ENCODE assay signal across 11 mouse cellular contexts in genomic region chr1:166255091-166255490, GRCm38 (mm10). TPM values are rescaled to one million over a fixed set of nuclear protein-coding genes. Genes with fewer than 3 reads are reported as not detected.
DNase-seq lines count a peak whose midpoint lies in the region; ATAC-seq and TF ChIP-seq lines count a peak whose summit lies in the region.
"Had no signal": no experiment of that assay in that cellular context is flagged by ENCODE, and none has a peak within 500 bp of the region (broad histone marks: within the 10 kb centered on the region; RNA-seq: fewer than 3 reads in every experiment).

No protein-coding gene starts in this region.

- DNase-seq in kidney, adult 2 months: no peak
- no peak for DNase-seq in kidney, adult 18-20 months
- DNase-seq in midbrain, postnatal 0 days (ENCODE audit: low spot score): no peak
- no peak for DNase-seq in testis, postnatal 14 days (ENCODE audit: low spot score)
- DNase-seq in spleen, postnatal 10 days (ENCODE audit: low spot score in 2 of 2): no peak
- DNase-seq: thymus, postnatal 25 days had no signal

- TF ChIP-seq POLR2A in kidney, adult 2 months (IDR thresholded peaks at IDR 0.05; ENCODE audit: low read depth, low read length): no peak

- no peaks in the 10 kb centered on the region for H3K9me3 ChIP-seq in embryonic facial prominence, embryonic 12.5 days
- H3K9me3 ChIP-seq in hindbrain, embryonic 12.5 days (replicated peaks): no peaks in the 10 kb centered on the region
- H3K9me3 ChIP-seq in midbrain, postnatal 0 days (ENCODE audit: low read length): no peaks in the 10 kb centered on the region

- 45% methylated on average over 8 of the region's 8 CpGs for WGBS in kidney, adult 2 months
- 47% methylated on average over 8 of the region's 8 CpGs for WGBS in embryonic facial prominence, embryonic 12.5 days
- WGBS in hindbrain, embryonic 12.5 days: 15% methylated on average over 8 of the region's 8 CpGs
- WGBS in midbrain, postnatal 0 days: 15% methylated on average over 8 of the region's 8 CpGs

- no peaks in the 10 kb centered on the region for H3K36me3 ChIP-seq in kidney, adult 2 months (ENCODE audit: control insufficient read depth, insufficient read depth, low read length)
- no peaks in the 10 kb centered on the region for H3K36me3 ChIP-seq in embryonic facial prominence, embryonic 12.5 days
- no peaks in the 10 kb centered on the region for H3K36me3 ChIP-seq in hindbrain, embryonic 12.5 days
- H3K36me3 ChIP-seq in midbrain, postnatal 0 days (ENCODE audit: insufficient read depth, low read length): no peaks in the 10 kb centered on the region

- no peak overlapping the region for H3K9ac ChIP-seq in embryonic facial prominence, embryonic 12.5 days
- peak overlapping the region; percentile 75 for H3K9ac ChIP-seq in hindbrain, embryonic 12.5 days
- H3K9ac ChIP-seq in midbrain, postnatal 0 days (replicated peaks; ENCODE audit: low read length, poor library complexity, severe bottlenecking): peak overlapping the region; percentile 47
- H3K9ac ChIP-seq: liver, embryonic 14.5 days had no signal

- ATAC-seq in embryonic facial prominence, embryonic 12.5 days (ENCODE audit: insufficient number of reproducible peaks, insufficient read depth, low FRiP score, low TSS enrichment): no peak
- ATAC-seq in hindbrain, embryonic 12.5 days (ENCODE audit: low FRiP score): no peak
- ATAC-seq in midbrain, postnatal 0 days (ENCODE audit: low FRiP score): no peak
- no peak for ATAC-seq in granulocyte monocyte progenitor cell, adult 5-6 weeks (replicated peaks; ENCODE audit: poor library complexity, severe bottlenecking)

- peaks cover 15% of the 10 kb centered on the region; the same call in 1 of the 2 replicates for H3K4me1 ChIP-seq in kidney, adult 2 months (ENCODE audit: control insufficient read depth, insufficient read depth, low read length)
- peaks cover 3% of the 10 kb centered on the region; the same call in 1 of the 2 replicates for H3K4me1 ChIP-seq in embryonic facial prominence, embryonic 12.5 days
- peaks cover 41% of the 10 kb centered on the region for H3K4me1 ChIP-seq in hindbrain, embryonic 12.5 days
- H3K4me1 ChIP-seq in midbrain, postnatal 0 days (ENCODE audit: insufficient read depth, low read length): peaks cover 12% of the 10 kb centered on the region; the same call in 1 of the 2 replicates

- no peak for TF ChIP-seq CTCF in kidney, adult 2 months (conservative IDR thresholded peaks at IDR 0.05; ENCODE audit: insufficient read depth, insufficient read length, low read depth, low read length)
- no peak for TF ChIP-seq CTCF in midbrain, postnatal 0 days (IDR thresholded peaks at IDR 0.05)

- H3K27me3 ChIP-seq in kidney, adult 2 months (replicated peaks; ENCODE audit: control insufficient read depth, insufficient read depth, low read length): no peaks in the 10 kb centered on the region
- peaks cover 36% of the 10 kb centered on the region for H3K27me3 ChIP-seq in embryonic facial prominence, embryonic 12.5 days
- peaks cover 11% of the 10 kb centered on the region for H3K27me3 ChIP-seq in hindbrain, embryonic 12.5 days
- no peaks in the 10 kb centered on the region for H3K27me3 ChIP-seq in midbrain, postnatal 0 days (ENCODE audit: insufficient read depth, low read length)

- peak overlapping the region; percentile 67; the same call in 1 of the 2 replicates for H3K4me3 ChIP-seq in kidney, adult 2 months (ENCODE audit: insufficient read depth, low read depth, low read length)
- no peak overlapping the region for H3K4me3 ChIP-seq in embryonic facial prominence, embryonic 12.5 days
- H3K4me3 ChIP-seq in hindbrain, embryonic 12.5 days: peak overlapping the region; percentile 47
- H3K4me3 ChIP-seq in midbrain, postnatal 0 days (ENCODE audit: low read depth, low read length): peak overlapping the region; percentile 60

- peak overlapping the region; percentile 17; the same call in 1 of the 2 replicates for H3K4me2 ChIP-seq in embryonic facial prominence, embryonic 12.5 days (replicated peaks)
- H3K4me2 ChIP-seq in hindbrain, embryonic 12.5 days (replicated peaks): peak overlapping the region; percentile 84
- peak overlapping the region; percentile 88 for H3K4me2 ChIP-seq in midbrain, postnatal 0 days (ENCODE audit: low read depth, low read length, poor library complexity, severe bottlenecking)

- no peak overlapping the region for H3K27ac ChIP-seq in kidney, adult 2 months (ENCODE audit: insufficient read depth, low read depth, low read length)
- H3K27ac ChIP-seq in embryonic facial prominence, embryonic 12.5 days: no peak overlapping the region
- no peak overlapping the region; the same call in 1 of the 2 replicates for H3K27ac ChIP-seq in hindbrain, embryonic 12.5 days
- H3K27ac ChIP-seq in midbrain, postnatal 0 days (ENCODE audit: low read depth, low read length): no peak overlapping the region
- H3K27ac ChIP-seq: liver, embryonic 14.5 days had no signal

RNA-seq across cellular contexts. Expression of gene Ildr2, which starts 1.2 kb away (rescaled TPM):
- 11.0 and 12.3 TPM in 2 replicates for polyA plus RNA-seq in kidney, adult 2 months (2012; rRNA removed)
- 1.1 and 1.2 TPM in 2 replicates for polyA plus RNA-seq in embryonic facial prominence, embryonic 12.5 days (2016; fragmentation: Nextera tagmentation; extraction: Ambion mirVana)
- polyA plus RNA-seq in hindbrain, embryonic 12.5 days (2016; fragmentation: Nextera tagmentation; extraction: Ambion mirVana): 5.6 and 6.5 TPM in 2 replicates
- 31.3 and 36.5 TPM in 2 replicates for total RNA-seq in midbrain, postnatal 0 days (2014; rRNA removed)
- 5.7 and 7.1 TPM in 2 replicates for polyA plus RNA-seq in midbrain, postnatal 0 days (2015; fragmentation: Nextera tagmentation; extraction: Ambion mirVana)
- not detected in 2 replicates for total RNA-seq in granulocyte monocyte progenitor cell, adult 5-6 weeks (2014; fragmentation: Nextera tagmentation)
- not detected in 2 replicates for total RNA-seq in granulocyte monocyte progenitor cell, adult 5-6 weeks (2017)

RNA-seq across cellular contexts. Expression of gene Mael, which starts 16.5 kb away (rescaled TPM):
- 0.11 TPM in 2 replicates for polyA plus RNA-seq in kidney, adult 2 months (2012; rRNA removed)
- 0.10 TPM in 1 of 2 replicates, not detected in the other for polyA plus RNA-seq in embryonic facial prominence, embryonic 12.5 days (2016; fragmentation: Nextera tagmentation; extraction: Ambion mirVana)
- 0.14 TPM in 1 of 2 replicates, not detected in the other for polyA plus RNA-seq in hindbrain, embryonic 12.5 days (2016; fragmentation: Nextera tagmentation; extraction: Ambion mirVana)
- 0.22 and 1.2 TPM in 2 replicates for total RNA-seq in midbrain, postnatal 0 days (2014; rRNA removed)
- 0.25 and 0.48 TPM in 2 replicates for polyA plus RNA-seq in midbrain, postnatal 0 days (2015; fragmentation: Nextera tagmentation; extraction: Ambion mirVana)
- not detected in 2 replicates for total RNA-seq in granulocyte monocyte progenitor cell, adult 5-6 weeks (2014; fragmentation: Nextera tagmentation)
- total RNA-seq in granulocyte monocyte progenitor cell, adult 5-6 weeks (2017): not detected in 2 replicates
- total RNA-seq: gastrocnemius, adult 8-10 months had no signal
- polyA plus RNA-seq: liver, embryonic 14.5 days had no signal

Comparison
In these comparisons a context has a peak if more than half of its experiments do, and no peak if none do; other contexts are left out.
1. H3K4me2 ChIP-seq: peak in every context shown above with its lines; median percentile 88 in midbrain, postnatal 0 days; 84 in hindbrain, embryonic 12.5 days; 17 in embryonic facial prominence, embryonic 12.5 days.